Mouse (Mus musculus) embryonic facial prominence, embryonic 15.5 days (tissue): Measurements from ENCODE around the gene Stk38l. TPM values are rescaled to one million over a fixed set of nuclear protein-coding genes. Genes with fewer than 3 reads are reported as not detected.

ENCODE experiments used
- ATAC-seq: fragments of 200-750 bp; cut with Nextera tagmentation; 2 replicates; pipeline ENCODE4 v1.8.0; 2017; ENCODE audit warnings: low read depth, moderate TSS enrichment; ENCODE audit not compliant: insufficient number of reproducible peaks, low FRiP score, low TSS enrichment
- H3K27ac ChIP-seq: fragments of 300-500 bp; sonication (generic); replicated peaks from 2 replicates; pipeline ENCODE4 v1.5.1; 2015; ENCODE audit warnings: mild to moderate bottlenecking, inconsistent platforms
- H3K27me3 ChIP-seq: fragments of 300-500 bp; sonication (generic); 2 replicates; pipeline ENCODE4 v1.6.1; 2015; ENCODE audit warnings: inconsistent platforms
- H3K36me3 ChIP-seq: fragments of 300-500 bp; sonication (generic); 2 replicates; pipeline ENCODE4 v1.6.1; 2015; ENCODE audit warnings: mild to moderate bottlenecking, inconsistent platforms
- H3K4me1 ChIP-seq: fragments of 300-500 bp; sonication (generic); 2 replicates; pipeline ENCODE4 v1.6.1; 2015; ENCODE audit warnings: inconsistent platforms
- H3K4me2 ChIP-seq: fragments of 300-500 bp; sonication (generic); replicated peaks from 2 replicates; pipeline ENCODE4 v1.6.1; 2015; ENCODE audit warnings: mild to moderate bottlenecking, inconsistent platforms
- H3K4me3 ChIP-seq: fragments of 300-500 bp; sonication (generic); replicated peaks from 2 replicates; pipeline ENCODE4 v1.5.1; 2015; ENCODE audit warnings: mild to moderate bottlenecking, inconsistent platforms
- H3K9ac ChIP-seq: fragments of 300-500 bp; sonication (generic); 2 replicates; pipeline ENCODE4 v1.6.1; 2015; ENCODE audit warnings: inconsistent platforms
- H3K9me3 ChIP-seq: fragments of 300-500 bp; sonication (generic); replicated peaks from 2 replicates; pipeline ENCODE4 v1.6.1; 2016; ENCODE audit warnings: inconsistent platforms
- WGBS: fragments of 180-500 bp; shearing (Covaris S2); methylation state at CpG from one replicate; pipeline ENCODE4 v1.1.7; 2015; 5-methylcytosine and 5-hydroxymethylcytosine counted together
- polyA plus RNA-seq: library from polyadenylated mRNA; unstranded; fragments of >200 nt; fragmentation: Nextera tagmentation; extraction: Ambion mirVana; gene quantifications from 2 replicates; pipeline ENCODE4 v1.2.1, GENCODE M21; 2015

Gene Stk38l
- polyA plus RNA-seq, 1 experiment from 2014 or later, result 16.7 TPM

DNA sequence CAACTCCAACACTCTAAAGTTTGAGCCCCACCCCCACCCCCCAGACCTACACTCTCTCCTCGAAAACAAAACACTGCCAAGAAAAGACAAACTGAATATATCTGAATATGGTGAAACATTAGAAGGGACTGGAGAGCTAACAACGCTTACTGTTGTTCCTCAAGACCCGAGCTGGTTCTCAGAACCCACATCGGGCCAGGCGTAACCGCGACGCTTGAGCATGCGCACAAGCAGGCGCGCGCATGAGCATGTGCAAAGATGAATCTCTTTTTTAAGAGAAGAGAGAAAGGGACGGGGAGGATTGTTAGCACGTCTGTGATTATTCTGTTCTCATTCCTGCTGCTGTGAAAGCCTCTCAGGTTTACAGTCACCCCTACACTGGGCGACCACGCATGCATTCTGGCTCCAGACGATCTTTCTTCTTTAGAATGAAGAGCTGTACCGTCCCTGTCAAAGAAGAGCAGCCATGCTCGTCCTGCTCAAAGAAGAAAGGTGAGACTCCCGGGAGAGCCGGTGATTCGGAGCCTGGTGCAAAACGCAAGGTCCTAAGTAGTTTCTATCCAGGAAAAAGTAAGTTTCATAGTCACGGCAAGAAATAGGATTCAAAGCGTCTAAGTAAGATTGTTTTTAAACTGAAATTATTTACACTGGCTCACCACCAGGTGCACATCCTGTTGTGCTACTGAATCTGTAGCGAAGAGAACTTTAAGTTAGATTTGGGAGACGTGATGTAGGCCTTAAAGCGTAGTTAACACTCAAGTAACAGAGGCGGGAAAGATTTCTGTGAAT is 95.6 kb downstream of the Stk38l start:
- H3K9ac ChIP-seq, result no peak overlapping the region
- no peaks in the 10 kb centered on the region for H3K4me1 ChIP-seq
- H3K36me3 ChIP-seq, result peaks cover 16% of the 10 kb centered on the region; the same call in 1 of the 2 replicates
- WGBS, result 83% methylated on average over 29 of the region's 29 CpGs
- H3K27ac ChIP-seq, result no peak overlapping the region
- H3K4me2 ChIP-seq, result no peak overlapping the region
- H3K9me3 ChIP-seq, result no peaks in the 10 kb centered on the region
- H3K27me3 ChIP-seq, result no peaks in the 10 kb centered on the region
- H3K4me3 ChIP-seq, result no peak overlapping the region
- no peak for ATAC-seq

DNA sequence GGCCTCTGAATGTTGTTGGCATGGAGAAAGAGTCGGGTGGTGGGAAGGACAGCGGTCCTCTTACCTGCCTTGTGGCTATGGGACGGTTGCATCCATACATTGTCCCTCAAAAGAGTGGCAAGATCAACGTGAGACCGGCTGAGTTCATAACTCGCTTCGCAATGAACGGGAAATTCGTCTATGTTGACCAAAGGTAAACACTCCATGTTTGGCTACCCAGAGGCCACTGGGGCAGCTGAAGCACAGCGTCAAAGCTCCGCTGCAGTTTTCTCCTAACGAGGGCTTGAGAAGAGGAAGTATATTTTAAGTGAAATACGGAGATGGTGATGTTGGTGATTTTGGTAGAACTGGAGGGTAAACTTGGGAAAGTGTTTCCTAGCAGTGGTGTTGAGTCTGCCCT is 97.2 kb downstream of the Stk38l start:
- 91% methylated on average over 13 of the region's 13 CpGs for WGBS
- peaks cover 10% of the 10 kb centered on the region; the same call in 1 of the 2 replicates for H3K36me3 ChIP-seq

DNA sequence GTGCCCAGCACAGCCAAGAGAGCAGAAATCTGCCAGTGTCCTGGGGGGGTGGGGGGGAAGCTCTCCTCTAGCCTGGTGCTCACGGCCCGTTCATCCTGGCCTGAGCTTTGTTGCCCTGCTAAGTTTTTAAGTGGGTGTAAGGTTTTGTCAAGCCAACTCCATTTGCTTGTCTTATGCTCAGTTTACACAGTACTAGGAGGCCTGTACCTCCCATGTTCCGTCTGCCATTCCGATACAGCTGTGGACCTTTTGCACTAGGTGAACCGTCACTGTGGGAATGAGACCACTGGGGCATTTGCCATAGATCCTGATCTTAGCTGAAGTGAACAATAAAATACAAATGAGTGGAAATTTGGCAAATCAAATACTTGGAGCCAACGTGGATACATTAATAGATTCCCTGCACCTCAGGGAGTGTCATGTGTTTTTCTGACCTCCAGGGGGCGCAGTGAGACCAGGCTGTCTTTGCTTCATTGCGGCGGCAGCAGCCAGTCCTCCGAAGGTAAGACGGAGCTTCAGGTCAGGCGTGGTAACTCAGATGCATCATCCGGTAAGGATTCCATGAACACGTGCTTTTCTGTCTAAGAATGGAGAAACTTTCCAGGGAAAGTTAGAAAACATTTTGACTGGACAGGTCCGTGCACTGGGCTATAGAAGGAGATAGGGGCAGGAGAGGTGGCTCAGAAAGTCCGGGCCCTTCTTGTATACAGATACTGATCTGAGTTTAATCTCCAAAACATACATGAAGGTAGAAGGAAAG is 100.1 kb downstream of the Stk38l start:
- H3K36me3 ChIP-seq, result peaks cover 10% of the 10 kb centered on the region; the same call in 1 of the 2 replicates
- no peaks in the 10 kb centered on the region for H3K27me3 ChIP-seq
- H3K27ac ChIP-seq, result no peak overlapping the region
- 38% methylated on average over 16 of the region's 16 CpGs for WGBS
- H3K4me1 ChIP-seq, result no peaks in the 10 kb centered on the region
- H3K4me2 ChIP-seq, result no peak overlapping the region
- no peak overlapping the region for H3K4me3 ChIP-seq
- H3K9me3 ChIP-seq, result no peaks in the 10 kb centered on the region
- ATAC-seq, result no peak
- no peak overlapping the region for H3K9ac ChIP-seq

More for the DNA sequence above, 97.2 kb downstream of the Stk38l start:
- Histone ChIP-seq H3K4me3 (no peak overlapping the region), H3K4me1 (no peaks in the 10 kb centered on the region), H3K27ac (no peak overlapping the region), H3K9me3 (no peaks in the 10 kb centered on the region), H3K27me3 (no peaks in the 10 kb centered on the region), H3K9ac (no peak overlapping the region), H3K4me2 (no peak overlapping the region)
- ATAC-seq, result no peak

DNA sequence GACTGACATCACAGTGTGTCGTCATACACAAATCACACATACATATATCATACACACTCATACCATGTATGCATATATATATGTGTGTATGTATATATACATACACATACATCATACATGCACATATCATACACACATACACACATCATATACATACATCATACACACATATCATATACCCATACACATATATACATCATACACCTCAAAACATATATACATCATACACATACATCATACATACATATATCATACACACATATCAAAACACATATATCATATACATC is 100.6 kb downstream of the Stk38l start:
- Histone ChIP-seq H3K4me3 (no peak overlapping the region), H3K9ac (no peak overlapping the region), H3K9me3 (no peaks in the 10 kb centered on the region), H3K27me3 (no peaks in the 10 kb centered on the region), H3K4me1 (no peaks in the 10 kb centered on the region), H3K27ac (no peak overlapping the region), H3K36me3 (peaks cover 10% of the 10 kb centered on the region; the same call in 1 of the 2 replicates), H3K4me2 (no peak overlapping the region)
- 61% methylated on average over 1 of the region's 1 CpGs for WGBS
- ATAC-seq, result no peak

Other genes with a start within 250 kb of the Stk38l start
- 13.3 and 14.4 TPM in 2 replicates for gene Itpr2, start 222.8 kb upstream of the Stk38l start, polyA plus RNA-seq
- gene Fgfr1op2, start 147.8 kb upstream of the Stk38l start, polyA plus RNA-seq, result 91.4 and 92.5 TPM in 2 replicates
- 56.2 and 61.6 TPM in 2 replicates for gene Ints13, start 147.2 kb upstream of the Stk38l start, polyA plus RNA-seq
- gene Med21, start 82.4 kb upstream of the Stk38l start, polyA plus RNA-seq, result 131 and 139 TPM in 2 replicates
- 47.2 and 47.9 TPM in 2 replicates for gene Tm7sf3, start 82.2 kb upstream of the Stk38l start, polyA plus RNA-seq
- gene Arntl2, start 71.1 kb downstream of the Stk38l start, polyA plus RNA-seq, result 7.2 and 11.5 TPM in 2 replicates
- not detected in 2 replicates for gene Smco2, start 125.1 kb downstream of the Stk38l start, polyA plus RNA-seq
- 54.2 and 54.6 TPM in 2 replicates for gene Ppfibp1, start 163.5 kb downstream of the Stk38l start, polyA plus RNA-seq
- gene 1700034J05Rik, start 229.4 kb downstream of the Stk38l start, polyA plus RNA-seq, result 0.16 and 0.39 TPM in 2 replicates